Mouse (Mus musculus) gastrocnemius, postnatal 36 days (tissue): ENCODE data around the gene Trim65. TPM values are rescaled to one million over a fixed set of nuclear protein-coding genes. Genes with fewer than 3 reads are reported as not detected.
"Not testable (repeated sequence)": the region's sequence is repeated elsewhere in the genome, so short reads cannot be mapped to it uniquely, and the experiment has no call there.

Experiments
- DNase-seq, 2 experiments: peaks; one replicate each; pipeline ENCODE4 v3.0.0; 2022
- intact Hi-C: fragments of 180-260 bp; cut with DNase I; formaldehyde crosslinking; loops from one replicate; pipeline ENCODE4 v1.15.1; 2025
- total RNA-seq, 2 experiments: library from RNA; stranded (reverse); gene quantifications; 2 replicates each; pipeline ENCODE4 v1.2.3; 2021

Trim65 gene
- total RNA-seq, 2 experiments from 2014 or later, result 4.1 to 4.8 TPM

DNA sequence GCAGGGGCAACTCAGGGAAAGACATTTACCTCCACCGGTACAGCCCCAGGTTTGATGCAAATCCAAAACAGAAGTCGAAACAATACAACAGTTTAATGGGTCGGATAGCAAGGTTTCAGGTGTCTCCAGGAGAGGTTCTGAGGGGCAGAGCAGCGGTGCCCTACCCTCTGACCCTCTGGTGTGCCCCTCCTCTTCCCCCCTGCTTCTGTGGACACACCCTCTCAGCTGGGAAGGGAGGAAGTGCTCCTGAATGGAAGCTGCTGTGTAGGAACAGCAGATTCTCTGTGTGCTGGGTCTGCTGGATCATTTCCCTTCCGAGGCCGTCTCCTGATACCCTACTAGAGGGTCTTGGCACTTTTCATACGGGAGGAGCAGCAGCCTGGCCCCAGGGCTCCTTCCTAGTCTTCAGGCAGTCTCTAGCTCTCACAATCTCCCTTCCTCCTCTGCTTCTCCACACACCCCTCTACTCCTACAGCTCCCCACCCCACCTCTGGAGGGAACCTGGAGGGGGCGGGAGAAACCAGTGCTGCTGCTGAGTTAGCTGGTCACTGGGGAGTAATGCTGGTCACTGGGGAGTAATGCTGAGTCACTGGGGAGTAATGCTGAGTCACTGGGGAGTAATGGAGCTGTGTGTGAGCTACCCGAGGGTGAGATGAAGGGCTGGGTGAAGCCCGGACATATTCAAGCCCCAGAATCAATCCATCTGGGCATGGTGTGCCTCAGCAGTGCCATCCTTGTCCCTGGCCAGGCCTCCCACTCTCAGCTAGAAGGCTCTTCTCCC lies 11.5 kb upstream of the Trim65 start:
- DNase-seq, result no peak
- intact Hi-C loops, result no loop called here

DNA sequence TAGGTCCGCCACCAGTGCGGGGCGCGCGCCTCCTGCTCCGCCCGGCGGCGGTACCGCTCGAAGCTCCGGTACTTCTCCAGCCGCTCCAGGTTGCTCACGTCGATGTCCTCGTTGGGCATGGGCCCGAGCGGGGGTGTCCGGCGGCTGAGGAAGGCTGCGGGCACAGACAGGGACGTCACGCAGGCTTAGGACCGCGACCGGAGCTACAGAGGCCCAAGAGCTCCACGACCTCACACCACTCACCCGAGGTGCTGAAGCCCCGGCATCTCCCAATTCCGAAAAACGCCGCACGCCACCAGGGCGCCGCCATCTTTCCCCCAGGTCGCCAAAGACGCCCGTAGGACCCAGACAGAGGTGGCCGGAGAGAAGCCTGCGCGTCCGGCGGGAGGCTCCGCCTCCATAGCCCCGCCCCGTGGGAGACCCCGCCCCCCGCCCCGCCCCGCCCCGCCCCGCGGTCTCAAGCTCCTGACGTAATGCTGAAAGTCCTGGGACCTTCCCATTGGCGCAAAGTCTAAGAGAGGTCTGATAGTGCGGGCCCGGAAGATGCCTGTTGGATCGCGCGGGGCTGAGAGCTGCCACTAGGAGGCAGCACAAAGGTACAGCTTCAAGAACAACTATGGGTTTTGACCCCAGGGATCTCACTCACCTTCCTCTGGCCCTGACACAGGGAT lies 7.7 kb upstream of the Trim65 start, which contains the start of gene Mrpl38:
TSS of gene Mrpl38 (minus strand) at position 401 of the 671 bp plus-strand sequence.
- DNase-seq, result peak; percentile 83 to 84

DNA sequence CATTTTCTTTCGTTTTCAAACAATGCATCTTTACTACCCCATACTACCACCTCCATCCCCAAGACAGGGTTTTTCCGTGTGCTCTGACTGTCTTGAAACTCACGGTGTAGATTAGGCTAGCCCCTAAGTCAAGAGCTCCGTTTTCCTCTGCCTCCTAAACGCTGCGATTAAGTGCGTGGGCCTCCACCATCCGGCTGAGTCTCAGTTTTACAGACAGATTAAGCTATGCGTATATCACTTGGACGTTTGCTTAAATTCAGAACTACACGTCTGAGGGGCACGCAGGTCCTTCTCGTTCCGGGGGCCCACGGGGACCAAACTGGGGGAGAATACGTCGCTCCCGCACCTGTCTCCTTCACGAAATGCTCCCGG lies 7.2 kb upstream of the Trim65 start:
- intact Hi-C loops, result no loop called here
- no peak for DNase-seq

More for the DNA sequence above, 7.7 kb upstream of the Trim65 start, which contains the start of gene Mrpl38:
- intact Hi-C loops, result no loop called here

DNA sequence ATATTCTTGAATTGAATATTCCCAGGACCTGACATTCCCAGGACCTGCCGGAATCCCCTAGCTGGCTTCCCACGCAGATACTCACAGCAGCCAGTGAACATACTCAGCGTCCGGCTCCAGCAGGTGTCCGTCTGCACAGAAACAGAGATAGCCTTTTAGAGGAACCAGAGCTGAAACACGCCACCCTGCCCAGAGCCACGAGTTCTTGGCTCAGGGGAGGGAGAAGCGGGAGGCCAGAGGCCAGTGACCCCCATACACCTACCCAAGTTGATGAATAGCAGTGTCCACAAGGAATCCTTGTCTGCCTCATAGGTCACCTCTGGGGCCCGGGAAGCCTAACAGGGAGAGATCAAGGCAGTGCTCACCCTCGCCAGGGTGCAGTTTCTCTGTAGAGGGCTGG lies 3.2 kb upstream of the Trim65 start:
- no peak for DNase-seq
- intact Hi-C loops, result no loop called here

DNA sequence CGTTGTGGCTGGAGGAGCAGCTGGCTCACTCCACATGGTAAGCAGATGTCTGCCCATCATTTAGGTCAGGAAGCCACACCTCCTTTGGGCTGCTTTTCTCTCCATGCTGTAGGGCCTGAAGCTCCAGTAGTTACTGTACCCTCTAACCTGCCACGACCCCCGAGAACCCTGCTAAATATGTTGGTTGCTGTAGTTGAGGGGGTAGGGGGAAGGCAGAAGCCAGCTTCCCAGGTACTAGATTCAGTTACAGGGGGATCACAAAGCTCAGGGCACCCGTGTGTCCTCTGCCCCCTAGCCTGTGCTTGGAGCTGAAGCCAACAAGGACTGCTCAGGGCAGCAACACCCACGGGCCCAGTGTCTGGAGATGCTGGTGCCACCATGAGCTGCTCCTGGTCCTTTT lies 2.6 kb upstream of the Trim65 start:
- intact Hi-C loops, result no loop called here
- DNase-seq, result no peak

DNA sequence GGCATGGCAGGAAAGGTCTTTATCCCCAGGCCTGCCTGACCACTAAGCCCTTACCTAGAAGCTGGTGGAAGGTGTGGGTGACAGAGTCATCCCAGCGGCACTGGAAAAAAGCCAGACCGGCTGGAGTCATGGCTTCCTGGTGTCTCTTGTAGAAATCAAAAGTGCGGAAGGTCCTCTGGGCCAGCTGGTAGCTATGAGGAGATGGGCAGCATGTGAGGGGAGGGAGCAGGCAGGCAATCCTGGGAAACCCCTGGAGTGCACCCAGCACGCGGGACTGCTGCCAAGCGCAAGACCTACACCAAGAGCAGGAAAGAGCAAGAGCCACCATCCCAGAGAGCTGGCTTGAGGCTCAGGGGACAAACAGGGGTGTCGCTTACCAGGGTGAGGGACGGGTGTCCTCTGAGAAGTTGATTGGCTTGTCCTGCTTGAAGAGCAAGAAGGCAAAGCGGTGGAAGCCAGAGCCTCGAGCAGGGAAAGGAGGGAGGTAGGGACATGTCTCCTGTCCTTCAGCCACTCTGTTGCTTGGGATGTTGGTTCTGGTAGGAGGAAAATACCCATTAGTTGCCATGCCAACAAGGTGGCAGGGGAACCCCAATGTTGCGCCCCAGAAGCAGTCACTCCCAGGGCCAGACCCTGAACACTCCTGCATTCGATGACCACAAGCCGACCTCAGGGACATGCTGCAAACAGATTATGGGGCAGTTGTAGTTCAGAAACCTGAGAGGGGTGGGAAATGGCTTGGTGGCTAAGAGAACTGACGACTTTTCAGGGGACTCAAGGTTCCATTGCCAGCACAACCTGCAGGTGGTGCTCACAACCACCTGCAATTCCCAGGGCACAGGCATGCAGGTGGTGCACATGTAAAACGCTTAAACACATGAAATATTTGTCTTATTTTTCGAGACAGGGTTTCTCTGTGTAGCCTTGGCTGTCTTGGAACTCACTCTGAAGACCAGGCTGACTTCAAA lies 1.7 kb upstream of the Trim65 start:
- intact Hi-C loops, result no loop called here
- DNase-seq, result no peak

DNA sequence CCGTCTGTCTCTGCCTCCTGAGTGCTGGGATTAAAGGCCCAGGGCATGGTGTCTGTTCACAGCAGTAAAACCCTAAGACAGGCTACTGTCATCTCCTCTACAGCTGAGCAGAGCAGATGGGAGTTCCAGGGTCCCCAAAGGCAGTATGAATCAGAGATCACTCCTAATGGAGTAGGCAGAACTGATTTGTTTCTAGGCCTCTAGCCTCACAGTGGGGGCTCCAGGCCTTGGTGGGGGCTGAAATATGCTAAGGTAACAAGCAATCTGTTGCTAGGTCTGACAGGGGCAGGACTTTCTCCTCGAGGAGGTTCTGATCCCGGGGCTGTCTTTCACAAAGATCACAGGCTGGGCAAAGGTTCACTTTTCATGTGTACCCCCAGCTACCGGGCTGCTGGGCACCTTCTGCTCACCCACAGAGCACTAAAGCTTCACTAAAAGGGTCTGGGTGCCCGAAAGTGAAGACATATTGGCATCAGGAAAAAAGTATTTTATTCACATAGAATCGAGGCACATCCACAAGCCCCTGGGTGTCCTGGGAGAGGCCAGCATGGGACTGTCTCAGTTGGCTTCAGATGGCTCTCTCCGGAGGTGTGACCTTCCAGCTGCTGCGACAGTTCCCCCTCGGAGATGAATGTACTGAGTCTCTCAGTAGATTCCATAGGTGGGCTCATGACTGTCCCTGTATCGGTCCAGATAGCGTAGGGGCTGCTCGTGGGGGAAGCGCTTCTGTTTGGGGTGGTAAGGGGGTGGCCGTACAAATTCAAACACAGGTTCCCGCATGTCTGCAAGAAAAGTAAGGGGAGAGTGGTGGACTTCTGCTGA lies 632 bp upstream of the Trim65 start:
- intact Hi-C loops, result no loop called here

DNA sequence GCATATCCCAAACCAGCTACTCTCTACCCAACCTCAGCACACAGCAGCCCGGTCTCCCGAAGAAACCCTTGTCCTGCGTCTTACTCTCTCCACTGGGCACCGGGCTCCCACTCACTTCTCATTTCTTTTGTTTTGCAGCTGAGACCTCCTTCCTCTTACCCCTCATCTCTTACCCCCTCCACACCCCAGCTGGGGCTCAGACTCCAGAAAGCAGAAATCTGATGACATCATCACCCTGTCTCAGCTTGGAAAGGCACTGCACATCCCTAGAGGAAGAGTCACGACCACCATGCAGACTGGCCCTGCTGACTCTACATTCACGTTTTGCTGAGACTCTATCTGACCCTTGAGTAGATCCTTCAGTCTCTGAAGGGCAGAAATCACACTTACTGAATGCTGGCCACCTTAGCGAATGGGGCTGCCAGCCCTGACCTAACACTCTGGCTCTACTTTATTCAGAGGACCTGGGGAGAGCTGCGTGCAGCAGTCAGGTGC lies 888 bp downstream of the Trim65 start:
- intact Hi-C loops, result loop anchor here (1.0 kb wide), 2 partner anchors 20 to 43 kb away; no protein-coding TSS in a partner anchor
- DNase-seq, result no peak

More for the DNA sequence above, 632 bp upstream of the Trim65 start:
- no peak for DNase-seq

DNA sequence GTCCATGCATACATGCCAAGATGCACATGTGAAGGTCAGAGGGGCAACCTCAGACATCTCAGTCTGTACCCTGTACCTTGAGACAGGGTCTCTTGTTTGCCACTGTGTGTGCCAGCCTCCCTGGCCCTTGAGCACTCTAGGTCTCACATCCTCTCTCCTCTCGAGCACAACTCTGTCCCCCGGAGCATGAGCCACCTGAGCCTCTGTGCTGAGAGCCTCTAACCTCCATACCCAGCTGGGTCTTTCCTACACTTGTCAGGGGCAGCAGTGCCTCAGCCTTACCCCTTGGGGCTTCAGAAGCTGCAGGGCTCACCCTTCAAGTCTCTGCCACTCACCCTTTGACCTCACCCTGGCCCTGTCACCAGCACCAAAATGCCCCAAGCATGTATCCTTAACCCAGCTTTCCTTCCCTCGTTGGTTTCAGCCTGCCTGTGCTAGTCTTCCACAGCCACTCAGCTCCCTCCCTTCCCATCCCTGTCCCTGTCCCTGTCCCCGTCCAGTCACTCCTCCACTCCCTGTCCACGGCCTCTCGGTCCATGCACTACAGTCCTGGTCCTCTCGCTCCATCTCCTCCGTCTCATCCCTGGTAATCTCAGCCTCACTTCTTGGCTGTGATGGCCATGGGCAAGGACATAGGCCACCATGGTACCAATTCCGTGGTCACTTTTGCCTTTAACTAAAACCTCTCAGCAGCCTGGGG lies 1.7 kb downstream of the Trim65 start:
- no peak for DNase-seq
- intact Hi-C loops, result no loop called here

DNA sequence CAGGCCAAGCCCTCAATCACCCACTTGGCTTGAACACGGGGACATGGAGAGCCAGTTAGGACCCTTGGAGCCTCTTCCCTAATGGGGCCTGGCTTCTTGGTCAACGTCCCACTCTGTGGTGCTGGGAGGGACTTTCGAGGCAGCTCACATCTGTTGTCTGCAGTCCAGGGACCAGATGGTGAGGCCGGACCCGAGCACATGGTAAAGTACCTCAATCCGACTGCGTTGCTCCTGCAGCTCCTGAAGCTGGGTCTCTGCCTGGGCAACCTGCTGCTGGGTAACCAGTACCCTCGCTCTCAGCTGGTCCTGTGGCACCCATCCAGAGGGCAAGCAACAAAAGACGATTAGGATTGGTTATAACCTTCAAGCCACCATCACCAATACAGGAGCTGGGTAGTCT lies 2.9 kb downstream of the Trim65 start:
- intact Hi-C loops, result no loop called here
- no peak for DNase-seq

DNA sequence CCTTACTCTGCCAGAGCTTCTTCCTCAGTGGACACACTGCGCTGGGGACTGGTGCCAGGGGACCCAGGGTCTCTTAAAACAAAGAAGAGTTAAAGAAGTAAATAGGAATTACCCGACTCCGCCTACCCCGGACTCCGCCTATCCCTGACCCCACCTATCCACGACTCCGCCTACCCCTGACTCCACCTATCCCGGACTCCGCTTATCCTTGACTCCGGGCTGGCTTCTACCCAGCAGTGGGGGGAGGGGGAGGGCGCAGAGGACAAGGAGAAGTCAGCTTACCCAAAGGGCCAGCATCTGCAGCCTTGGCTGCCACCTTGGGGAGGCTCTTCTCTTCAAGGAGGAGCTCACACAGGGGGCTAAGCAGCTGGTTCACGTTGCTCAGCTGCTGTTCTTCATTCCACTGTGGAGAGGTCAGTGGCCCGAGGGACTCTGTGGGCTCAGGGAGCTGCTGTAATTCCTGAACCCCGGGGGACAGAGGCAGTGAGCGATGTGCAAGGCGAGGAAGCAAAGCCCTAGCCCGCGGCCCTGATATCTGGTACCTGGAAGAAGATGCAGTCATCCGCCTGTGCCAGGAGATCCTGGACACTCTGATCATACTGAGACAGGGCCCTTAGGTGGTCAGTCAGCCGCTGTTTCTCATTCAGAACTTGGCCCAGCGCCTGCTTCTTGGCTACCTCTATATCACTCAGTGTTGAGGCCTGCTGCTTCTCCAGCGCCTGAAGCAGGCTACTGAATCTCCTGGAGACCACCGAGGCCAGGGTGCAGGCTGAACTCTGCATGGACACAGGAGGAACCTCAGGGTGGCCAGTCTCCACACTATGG lies 3.6 kb downstream of the Trim65 start, which contains the start of gene Trim47:
TSS of gene Trim47 (minus strand) at position 55 of the 825 bp plus-strand sequence.
- peak; percentile 70 to 76 for DNase-seq
- intact Hi-C loops, result no loop called here

DNA sequence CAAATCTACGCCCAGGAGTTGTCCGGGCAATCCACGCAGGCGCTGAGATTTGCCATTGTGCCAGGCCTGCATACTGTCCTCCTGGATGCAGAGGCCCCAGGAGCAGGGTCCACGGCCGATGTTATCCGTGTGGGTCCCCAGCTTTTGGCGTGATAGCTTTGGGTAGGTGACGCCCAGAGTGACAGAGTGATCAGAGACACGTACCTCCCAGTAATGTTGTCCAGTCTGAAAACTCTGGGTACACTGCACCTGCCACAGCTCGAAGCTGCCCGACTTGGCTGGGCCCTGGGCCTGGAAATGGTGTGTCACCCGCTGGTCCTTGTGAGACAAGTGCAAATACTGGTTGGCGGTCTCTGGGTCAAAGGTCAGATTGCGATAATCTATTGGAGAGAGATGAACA lies 4.7 kb downstream of the Trim65 start:
- no peak for DNase-seq
- intact Hi-C loops, result no loop called here

DNA sequence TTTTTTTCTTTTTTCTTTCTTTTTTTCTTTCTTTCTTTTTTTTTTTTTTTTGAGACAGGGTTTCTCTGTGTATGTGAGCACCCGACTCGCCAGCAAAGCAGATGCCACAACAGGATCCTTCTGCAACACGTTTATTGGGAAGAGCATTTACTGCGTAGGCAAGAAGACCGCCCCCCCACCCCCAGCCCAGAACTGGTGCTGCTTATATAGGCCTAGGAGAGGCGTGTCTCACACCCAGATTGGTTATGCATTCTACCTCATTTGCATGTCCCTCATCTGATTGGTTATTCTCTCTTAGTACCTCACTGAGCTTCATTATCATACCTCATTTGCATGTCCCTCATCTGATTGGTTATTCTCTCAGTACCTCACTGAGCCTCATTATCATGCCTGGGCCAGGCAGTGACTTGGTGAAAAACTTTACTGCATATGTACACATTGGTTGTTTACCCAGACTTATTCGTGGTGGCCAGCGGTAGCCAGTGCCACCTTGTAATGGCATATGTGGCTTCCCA lies 9.1 kb downstream of the Trim65 start:
- intact Hi-C loops, DNase-seq: not testable (repeated sequence)

DNA sequence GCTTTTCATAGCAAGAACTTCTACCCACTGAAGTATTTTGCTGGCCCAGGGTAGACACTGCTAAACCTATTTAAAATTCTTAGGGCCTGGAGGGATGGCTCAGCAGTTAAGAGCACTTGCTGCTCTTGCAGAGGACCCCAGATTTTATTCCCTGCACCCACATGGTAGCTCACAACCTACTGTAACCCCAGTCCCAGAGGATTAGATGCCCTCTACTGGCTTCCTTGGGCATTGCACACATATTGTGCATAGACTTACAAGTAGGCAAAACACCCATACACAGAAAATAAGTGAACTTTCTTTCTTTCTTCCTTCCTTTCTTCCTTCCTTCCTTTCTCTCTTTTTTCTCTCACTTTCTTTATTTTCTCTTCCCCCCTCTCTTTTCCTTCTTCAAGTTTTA lies 13.1 kb downstream of the Trim65 start:
- DNase-seq, result no peak
- intact Hi-C loops, result no loop called here

DNA sequence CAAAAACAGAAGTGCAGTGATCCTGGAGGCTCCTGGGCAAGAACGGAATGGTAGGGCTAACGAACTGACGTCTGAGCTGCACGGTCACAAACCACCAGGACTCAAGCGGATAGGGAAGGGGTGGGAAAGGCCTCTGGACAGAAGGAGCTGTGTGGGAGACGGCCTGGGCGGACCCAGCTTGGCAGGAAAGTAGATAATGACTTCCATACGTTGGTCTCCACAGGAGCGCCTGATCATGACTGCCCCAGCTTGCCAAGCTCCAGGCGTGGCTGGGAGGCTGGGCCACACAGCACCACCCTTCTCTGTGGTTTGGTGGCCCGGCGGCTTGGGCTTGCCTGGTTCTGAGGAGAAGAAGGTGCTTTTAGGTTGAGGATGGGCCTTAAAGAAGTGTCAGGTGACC lies 13.7 kb downstream of the Trim65 start:
- intact Hi-C loops, result no loop called here
- DNase-seq, result no peak

DNA sequence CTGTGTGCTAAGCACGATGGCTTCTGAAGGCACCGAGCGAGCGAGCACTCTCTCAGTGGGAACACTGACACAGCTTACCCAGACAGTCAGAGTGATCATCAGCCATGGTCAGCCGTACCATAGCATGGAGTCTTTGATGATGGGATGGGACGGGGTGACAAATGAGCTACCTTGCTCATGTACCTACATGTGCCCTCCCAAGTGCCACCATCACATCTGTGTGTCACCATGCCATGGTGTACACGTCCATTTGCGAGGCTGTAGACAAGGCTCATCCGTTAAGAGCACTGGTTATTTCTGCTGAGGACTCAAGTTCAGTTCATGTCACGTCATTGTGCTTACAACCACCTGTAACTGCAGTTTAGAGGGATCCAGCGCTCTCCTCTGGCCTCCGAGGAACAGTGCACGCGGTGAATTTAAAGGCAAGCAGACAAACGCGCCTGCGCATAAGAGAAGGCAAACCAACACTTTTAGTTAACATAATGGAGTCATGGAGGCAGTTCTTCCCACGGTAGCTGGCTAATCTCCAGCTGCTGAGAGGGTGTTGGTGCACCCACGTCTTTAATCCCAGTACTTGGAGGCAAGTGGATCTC lies 19.2 kb downstream of the Trim65 start:
- intact Hi-C loops, result no loop called here
- no peak for DNase-seq

DNA sequence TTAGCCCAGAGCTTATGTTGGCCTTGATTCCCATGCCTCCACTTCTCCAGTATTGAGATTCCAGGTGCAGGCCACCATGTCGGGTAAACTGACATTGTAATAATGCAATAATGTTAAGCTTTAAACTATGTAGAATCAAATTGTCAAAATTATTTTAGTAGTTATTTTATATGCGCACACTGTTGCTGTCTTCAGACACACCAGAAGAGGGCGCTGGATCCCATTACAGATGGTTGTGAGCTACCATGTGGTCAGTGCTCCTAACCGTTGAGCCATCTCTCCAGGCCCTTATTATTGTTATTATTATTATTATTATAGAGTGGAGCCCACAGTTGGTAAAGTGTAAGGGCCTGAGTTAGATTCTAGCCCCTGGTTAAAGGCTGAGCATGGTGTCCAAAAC lies 19.9 kb downstream of the Trim65 start:
- DNase-seq, result no peak
- intact Hi-C loops, result no loop called here

DNA sequence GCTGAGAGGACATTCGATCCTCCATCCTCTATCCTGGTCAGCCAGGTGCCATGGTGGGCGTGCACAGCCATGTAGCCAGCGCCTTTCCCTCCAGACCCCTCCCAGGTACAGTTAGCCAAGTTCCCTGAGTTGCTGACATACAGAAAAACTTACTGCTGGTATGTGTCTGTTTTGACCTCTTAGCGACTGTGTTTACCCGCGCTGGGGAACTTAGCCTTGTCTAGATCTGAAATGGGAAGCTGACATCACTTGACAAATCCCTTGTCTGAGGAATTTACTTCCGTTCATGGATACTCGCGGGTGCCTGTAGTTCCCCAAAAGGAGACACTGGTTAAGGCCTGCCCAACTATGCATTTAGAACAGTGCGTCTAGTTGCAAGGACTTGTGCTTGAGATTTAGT lies 20.4 kb downstream of the Trim65 start:
- intact Hi-C loops, result loop anchor here (1.0 kb wide), 1 partner anchor 20 kb away; no protein-coding TSS in a partner anchor
- DNase-seq, result no peak
